ENCODE assay signal across 18 mouse cellular contexts in genomic region chr12:56894963-56895362, GRCm38 (mm10).
"Had no signal": no experiment of that assay in that cellular context is flagged by ENCODE, and none has a peak within 500 bp of the region (broad histone marks: within the 10 kb centered on the region; RNA-seq: fewer than 3 reads in every experiment).

No protein-coding gene starts in this region.

- H3K36me3 ChIP-seq: midbrain, embryonic 10.5 days; midbrain, embryonic 12.5 days; neural tube, embryonic 12.5 days had no signal

- H3K9ac ChIP-seq: lung, embryonic 14.5 days; midbrain, embryonic 12.5 days; neural tube, embryonic 12.5 days had no signal

- DNase-seq: lung, adult 18-20 months; lung, embryonic 14.5 days; lung, postnatal 10 days; lung, postnatal 4 days; midbrain, embryonic 14.5 days; retina, postnatal 1 day; right cerebral cortex, adult 18-20 months; right cerebral cortex, postnatal 25 days; right cerebral cortex, postnatal 4 days; spleen, adult 18-20 months; thymus, adult 18-20 months; thymus, postnatal 14 days; thymus, postnatal 36 days had no signal

- H3K9me3 ChIP-seq: midbrain, embryonic 10.5 days; midbrain, embryonic 12.5 days; neural tube, embryonic 12.5 days had no signal

- H3K27ac ChIP-seq: midbrain, embryonic 10.5 days; midbrain, embryonic 12.5 days; neural tube, embryonic 12.5 days had no signal

- H3K4me1 ChIP-seq: megakaryocyte, embryonic 14.5 days; midbrain, embryonic 10.5 days; midbrain, embryonic 12.5 days; neural tube, embryonic 12.5 days had no signal

- H3K27me3 ChIP-seq: megakaryocyte, embryonic 14.5 days; midbrain, embryonic 12.5 days; neural tube, embryonic 12.5 days had no signal

- H3K4me3 ChIP-seq: megakaryocyte, embryonic 14.5 days; midbrain, embryonic 10.5 days; midbrain, embryonic 12.5 days; neural tube, embryonic 12.5 days had no signal

- H3K4me2 ChIP-seq: lung, embryonic 14.5 days; midbrain, embryonic 12.5 days; neural tube, embryonic 12.5 days had no signal

- ATAC-seq: midbrain, embryonic 16.5 days had no signal
